Mouse (Mus musculus) hindbrain, embryonic 10.5 days (tissue): Measurements from ENCODE around the gene B3gnt2. TPM values are rescaled to one million over a fixed set of nuclear protein-coding genes. Genes with fewer than 3 reads are reported as not detected.

Experiments used
- DNase-seq: peaks from one replicate; pipeline ENCODE4 v3.0.0-alpha.2; 2017; ENCODE audit warnings: low spot score
- H3K27ac ChIP-seq: fragments of 300-500 bp; sonication (generic); 2 replicates; pipeline ENCODE4 v1.5.1; 2016; ENCODE audit warnings: mild to moderate bottlenecking, moderate library complexity
- H3K27me3 ChIP-seq: fragments of 300-500 bp; sonication (generic); 2 replicates; pipeline ENCODE4 v1.6.1; 2016; ENCODE audit warnings: mild to moderate bottlenecking; ENCODE audit not compliant: poor library complexity, insufficient read depth, severe bottlenecking
- H3K36me3 ChIP-seq: fragments of 300-500 bp; sonication (generic); 2 replicates; pipeline ENCODE4 v1.6.1; 2016; ENCODE audit warnings: mild to moderate bottlenecking, moderate library complexity
- H3K4me1 ChIP-seq: fragments of 300-500 bp; sonication (generic); replicated peaks from 2 replicates; pipeline ENCODE4 v1.6.1; 2016; ENCODE audit warnings: mild to moderate bottlenecking
- H3K4me3 ChIP-seq: fragments of 300-500 bp; sonication (generic); 2 replicates; pipeline ENCODE4 v1.5.1; 2016; ENCODE audit warnings: mild to moderate bottlenecking, moderate library complexity
- H3K9me3 ChIP-seq: fragments of 300-500 bp; sonication (generic); 2 replicates; pipeline ENCODE4 v1.6.1; 2016; ENCODE audit warnings: mild to moderate bottlenecking, moderate library complexity
- WGBS: fragments of 180-500 bp; shearing (Covaris S2); methylation state at CpG from one replicate; pipeline ENCODE4 v1.1.7; 2016; 5-methylcytosine and 5-hydroxymethylcytosine counted together
- polyA plus RNA-seq: library from polyadenylated mRNA; unstranded; fragments of >200 nt; fragmentation: Nextera tagmentation; extraction: Ambion mirVana; gene quantifications from 2 replicates; pipeline ENCODE4 v1.2.1, GENCODE M21; 2016

Gene B3gnt2
- polyA plus RNA-seq, 1 experiment from 2014 or later, result 1.2 TPM

DNA sequence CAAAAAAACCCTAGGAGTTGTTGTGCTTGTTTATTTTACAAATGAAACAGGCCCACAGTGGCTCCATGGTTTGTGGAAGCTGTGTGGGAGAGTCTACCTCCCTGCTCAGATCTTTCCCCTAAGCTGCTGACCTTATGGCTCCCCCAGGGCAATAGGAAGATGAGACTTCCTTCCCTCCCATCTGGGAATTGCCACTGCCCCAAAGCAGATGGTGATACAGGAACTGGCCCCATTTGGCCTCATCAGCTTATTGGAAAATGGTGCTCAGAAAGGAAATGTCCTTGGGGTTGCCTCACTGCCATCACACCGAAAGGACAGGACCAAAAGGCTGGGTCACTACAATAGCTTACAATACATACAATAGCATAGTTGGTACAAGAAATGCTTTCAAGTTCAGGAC lies 97.7 kb downstream of the B3gnt2 start:
- peak; percentile 15 for DNase-seq
- H3K4me1 ChIP-seq, result no peaks in the 10 kb centered on the region
- H3K27me3 ChIP-seq, result no peaks in the 10 kb centered on the region
- WGBS, result 56% methylated on average over 1 of the region's 1 CpGs
- no peak overlapping the region for H3K4me3 ChIP-seq
- no peaks in the 10 kb centered on the region for H3K9me3 ChIP-seq
- no peaks in the 10 kb centered on the region for H3K36me3 ChIP-seq
- H3K27ac ChIP-seq, result no peak overlapping the region

DNA sequence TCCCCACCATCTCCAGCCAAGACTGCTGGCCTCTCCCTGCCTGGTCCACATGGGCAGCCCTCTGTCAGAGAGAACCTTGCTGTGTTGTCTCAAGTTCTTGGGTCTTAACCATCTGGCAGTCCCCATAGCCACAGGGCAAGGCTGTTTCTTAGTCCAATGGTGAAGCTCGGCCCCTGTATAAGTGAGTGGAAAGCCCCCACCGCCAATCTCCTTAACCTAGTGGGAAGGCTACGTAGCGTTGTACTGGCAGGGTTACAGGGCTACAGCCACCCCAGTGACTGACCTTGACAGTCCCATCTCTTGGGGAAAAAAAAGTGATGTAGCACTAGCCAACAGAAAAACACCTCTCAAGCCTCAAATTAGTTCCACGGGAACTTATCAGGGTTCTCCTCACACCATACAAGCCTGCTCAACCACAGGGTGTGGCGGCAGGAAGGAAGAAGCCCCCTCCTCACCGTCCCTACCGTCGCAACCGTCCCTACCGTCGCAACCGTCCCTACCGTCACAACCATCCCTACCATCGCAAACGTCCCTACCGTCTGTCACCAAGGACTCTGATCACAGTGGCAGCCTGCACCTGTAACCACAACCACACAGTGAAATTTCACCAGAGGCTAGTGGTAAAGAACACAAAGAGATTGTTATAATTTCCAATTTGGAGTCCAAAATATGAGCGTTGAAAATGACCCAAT lies 98.4 kb downstream of the B3gnt2 start:
- Histone ChIP-seq H3K36me3 (no peaks in the 10 kb centered on the region), H3K27me3 (no peaks in the 10 kb centered on the region), H3K9me3 (no peaks in the 10 kb centered on the region), H3K4me1 (no peaks in the 10 kb centered on the region), H3K27ac (no peak overlapping the region), H3K4me3 (no peak overlapping the region)
- WGBS, result 89% methylated on average over 18 of the region's 18 CpGs
- DNase-seq, result no peak

DNA sequence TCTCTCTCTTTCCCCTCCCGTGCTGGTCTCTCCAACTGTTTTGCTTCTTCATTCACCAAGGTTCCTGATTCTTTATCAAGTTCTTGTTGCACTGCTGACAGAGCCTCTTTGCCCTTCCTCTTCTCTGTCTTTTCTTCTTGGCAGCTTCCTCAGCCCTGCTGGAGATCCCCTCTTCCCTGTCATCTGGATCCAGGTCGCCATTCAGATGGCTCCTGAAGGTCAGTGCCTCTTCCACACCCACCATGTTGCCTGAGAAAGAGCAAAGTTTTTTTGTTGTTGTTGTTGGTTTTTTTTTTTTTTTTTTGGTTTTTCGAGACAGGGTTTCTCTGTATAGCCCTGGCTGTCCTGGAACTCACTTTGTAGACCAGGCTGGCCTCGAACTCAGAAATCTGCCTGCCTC lies 101.0 kb downstream of the B3gnt2 start:
- WGBS, result 77% methylated on average over 4 of the region's 4 CpGs
- no peak for DNase-seq
- no peak overlapping the region for H3K4me3 ChIP-seq
- H3K4me1 ChIP-seq, result no peaks in the 10 kb centered on the region
- H3K9me3 ChIP-seq, result no peaks in the 10 kb centered on the region
- no peaks in the 10 kb centered on the region for H3K36me3 ChIP-seq
- H3K27me3 ChIP-seq, result no peaks in the 10 kb centered on the region
- H3K27ac ChIP-seq, result no peak overlapping the region

DNA sequence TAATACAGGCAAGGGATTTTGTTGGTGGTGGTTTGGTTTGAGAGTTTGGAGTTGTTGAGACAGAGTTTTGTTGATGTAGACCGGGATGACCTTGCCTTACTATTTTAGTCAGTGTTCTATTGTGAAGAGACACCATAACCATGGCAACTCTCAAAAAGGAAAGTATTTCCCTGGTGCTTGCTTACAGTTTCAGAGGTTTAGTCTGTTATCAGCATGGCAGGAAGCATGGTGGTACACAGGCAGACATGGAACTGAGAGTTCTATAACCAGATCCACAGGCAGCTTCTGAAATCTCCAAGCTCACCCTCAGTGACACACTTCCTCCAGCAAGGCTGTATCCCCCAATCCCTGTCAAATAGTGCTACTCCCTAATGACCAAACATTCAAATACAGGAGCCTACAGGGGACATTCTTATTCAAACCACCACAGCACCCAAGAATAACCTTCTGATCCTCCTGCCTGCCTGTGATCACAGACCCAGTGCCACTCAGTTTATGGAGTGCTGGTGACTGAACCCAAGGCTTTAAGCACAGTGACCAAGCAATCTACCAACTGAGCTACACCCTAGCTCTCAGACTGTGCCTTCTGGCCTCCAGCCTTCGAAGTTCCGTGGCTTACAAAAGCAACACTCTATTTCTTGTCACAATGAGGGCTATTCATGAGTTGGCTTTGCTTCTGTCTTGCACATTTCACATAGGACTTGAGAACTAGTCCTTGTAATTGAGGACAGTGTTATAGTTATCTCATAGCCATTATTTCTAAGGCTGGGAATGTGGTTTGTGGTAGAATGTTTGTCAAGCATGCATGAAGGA lies 104.4 kb downstream of the B3gnt2 start:
- no peaks in the 10 kb centered on the region for H3K4me1 ChIP-seq
- H3K9me3 ChIP-seq, result no peaks in the 10 kb centered on the region
- no peak overlapping the region for H3K4me3 ChIP-seq
- no peak for DNase-seq
- no peaks in the 10 kb centered on the region for H3K36me3 ChIP-seq
- H3K27ac ChIP-seq, result no peak overlapping the region
- no peaks in the 10 kb centered on the region for H3K27me3 ChIP-seq
- WGBS, result 80% methylated on average over 3 of the region's 3 CpGs

DNA sequence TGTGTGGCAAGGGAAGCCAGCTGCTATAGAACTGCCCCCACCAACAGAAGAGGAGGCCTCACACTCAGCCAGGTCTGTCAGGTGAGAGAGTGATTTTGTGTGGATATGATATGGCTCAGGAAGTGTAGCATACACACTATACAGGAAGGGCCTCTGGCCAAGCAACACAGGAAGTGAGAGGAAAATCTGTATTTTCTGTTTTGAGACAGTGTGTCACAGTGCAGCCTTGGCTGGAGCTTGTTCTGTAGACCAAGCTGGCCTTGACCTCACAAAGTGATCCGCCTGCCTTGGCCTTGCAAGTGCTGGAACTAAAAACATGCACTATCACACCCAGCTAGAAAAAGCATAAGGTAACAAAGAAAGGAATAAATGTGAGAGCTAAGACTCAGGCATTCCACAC lies 105.6 kb downstream of the B3gnt2 start:
- H3K27ac ChIP-seq, result no peak overlapping the region
- no peaks in the 10 kb centered on the region for H3K4me1 ChIP-seq
- no peak overlapping the region for H3K4me3 ChIP-seq
- no peaks in the 10 kb centered on the region for H3K9me3 ChIP-seq
- WGBS, result 72% methylated on average over 1 of the region's 1 CpGs
- no peaks in the 10 kb centered on the region for H3K36me3 ChIP-seq
- no peak for DNase-seq
- no peaks in the 10 kb centered on the region for H3K27me3 ChIP-seq

DNA sequence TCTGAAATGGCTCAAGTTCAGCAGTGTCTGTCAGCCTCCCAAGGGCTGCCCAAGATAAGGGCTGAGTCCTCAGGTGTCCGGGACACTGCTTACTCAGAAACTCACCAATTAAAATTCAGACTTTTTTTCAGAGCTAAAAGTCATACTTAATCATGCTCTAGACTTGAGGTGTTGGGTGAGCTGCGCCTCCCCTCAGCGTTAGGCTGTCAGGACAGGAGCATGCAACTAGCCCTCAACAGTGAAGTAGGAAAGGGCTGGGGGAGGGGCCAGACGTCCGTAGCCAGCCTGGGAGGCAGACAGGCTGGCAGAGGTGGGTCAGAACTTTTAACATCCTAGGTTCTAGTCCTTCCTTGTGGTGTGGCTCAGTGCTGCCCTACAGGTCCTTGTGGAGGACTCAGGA lies 108.2 kb downstream of the B3gnt2 start:
- 51% methylated on average over 5 of the region's 5 CpGs for WGBS
- Histone ChIP-seq H3K27me3 (no peaks in the 10 kb centered on the region), H3K36me3 (no peaks in the 10 kb centered on the region), H3K27ac (no peak overlapping the region), H3K9me3 (no peaks in the 10 kb centered on the region), H3K4me3 (no peak overlapping the region), H3K4me1 (no peaks in the 10 kb centered on the region)
- no peak for DNase-seq

DNA sequence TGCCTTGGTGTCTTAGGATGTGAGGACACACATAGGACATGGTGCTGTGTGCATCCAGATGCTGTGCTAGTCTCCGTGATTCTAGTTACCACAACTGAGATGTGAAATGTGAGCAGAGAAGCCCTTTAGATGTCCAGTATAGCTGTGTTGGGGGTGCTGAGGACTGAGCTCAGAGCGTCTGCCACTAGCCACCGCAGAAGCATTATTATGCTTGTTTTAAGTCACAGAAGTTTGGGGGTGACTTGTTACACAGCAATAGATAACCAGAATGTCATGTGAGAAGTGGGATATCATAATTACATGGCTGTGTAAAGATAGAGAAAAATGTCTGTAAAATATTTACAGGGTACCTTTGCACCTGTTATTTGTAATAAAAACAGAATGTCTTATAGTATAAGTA lies 109.2 kb downstream of the B3gnt2 start:
- Histone ChIP-seq H3K4me3 (no peak overlapping the region), H3K9me3 (no peaks in the 10 kb centered on the region)
- WGBS, result 92% methylated on average over 3 of the region's 3 CpGs

DNA sequence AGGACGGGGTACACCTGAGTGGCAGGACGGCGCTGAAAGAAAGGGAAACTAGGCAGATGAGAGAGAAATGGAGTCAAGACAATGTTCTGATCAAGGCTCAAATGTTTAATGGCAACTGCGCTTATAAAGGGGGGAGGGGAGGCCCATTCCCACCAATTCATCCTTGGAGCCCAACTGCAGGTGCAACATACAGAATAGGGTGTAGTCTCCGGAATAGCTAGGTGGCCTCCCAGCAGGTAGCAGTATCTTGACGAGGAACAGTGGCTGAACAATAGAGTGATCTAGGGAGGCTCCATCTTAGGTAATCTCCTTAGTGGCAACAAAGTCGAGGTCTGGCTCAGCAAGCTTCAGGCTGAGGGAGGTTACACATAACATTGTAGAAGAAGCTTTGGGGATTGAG lies 113.4 kb downstream of the B3gnt2 start:
- no peak for DNase-seq
- Histone ChIP-seq H3K4me1 (no peaks in the 10 kb centered on the region), H3K4me3 (no peak overlapping the region), H3K27ac (no peak overlapping the region), H3K36me3 (no peaks in the 10 kb centered on the region), H3K27me3 (no peaks in the 10 kb centered on the region), H3K9me3 (peaks cover 13% of the 10 kb centered on the region)
- 80% methylated on average over 7 of the region's 7 CpGs for WGBS

More for the DNA sequence above, 109.2 kb downstream of the B3gnt2 start:
- no peaks in the 10 kb centered on the region for H3K27me3 ChIP-seq
- H3K36me3 ChIP-seq, result no peaks in the 10 kb centered on the region
- no peak for DNase-seq
- H3K4me1 ChIP-seq, result no peaks in the 10 kb centered on the region
- no peak overlapping the region for H3K27ac ChIP-seq

GRCm38 (mm10) chr11:22745356-22745755 lies 115.4 kb downstream of the B3gnt2 start:
- no peak for DNase-seq
- Histone ChIP-seq H3K36me3 (no peaks in the 10 kb centered on the region), H3K4me3 (no peak overlapping the region), H3K27ac (no peak overlapping the region), H3K27me3 (no peaks in the 10 kb centered on the region), H3K4me1 (0 out of 2 replicates have a peak, but pooled peaks cover 9% of the 10 kb centered on the region), H3K9me3 (peaks cover 13% of the 10 kb centered on the region)

DNA sequence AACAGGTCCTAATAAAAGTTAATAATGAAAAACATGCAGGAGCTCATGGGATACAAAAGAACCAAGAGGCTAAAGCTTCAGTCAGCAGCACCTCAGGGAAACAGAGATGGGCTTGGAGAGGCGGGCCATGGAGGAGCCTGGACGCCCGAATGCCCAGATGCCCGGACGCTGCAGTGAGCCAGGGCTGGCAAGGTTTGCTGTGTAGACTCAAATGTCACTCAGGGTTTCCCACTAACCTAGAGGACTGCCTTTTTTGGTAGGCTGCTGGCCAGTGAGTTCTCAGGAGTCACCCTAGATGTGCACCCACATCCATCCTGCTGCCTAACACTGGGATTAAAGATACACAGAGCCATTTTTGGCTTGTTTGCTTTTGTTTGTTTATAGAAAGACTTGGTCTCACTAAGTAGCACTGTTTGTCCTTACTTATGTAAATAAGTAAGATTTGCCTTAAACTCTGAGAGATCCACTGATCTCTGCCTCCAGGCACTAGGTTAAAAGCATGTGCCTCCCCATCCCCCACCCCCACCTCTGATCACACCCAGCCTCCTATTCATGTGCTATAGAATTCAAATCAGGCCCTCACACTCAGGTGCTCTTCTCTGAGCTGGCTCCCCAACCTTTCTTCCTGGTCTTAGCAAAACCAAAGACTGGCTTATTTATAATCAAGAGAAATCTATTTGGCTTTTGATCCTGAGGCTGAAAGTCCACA lies 117.0 kb downstream of the B3gnt2 start:
- Histone ChIP-seq H3K4me3 (no peak overlapping the region), H3K4me1 (0 out of 2 replicates have a peak, but pooled peaks cover 9% of the 10 kb centered on the region), H3K9me3 (peaks cover 13% of the 10 kb centered on the region), H3K27me3 (no peaks in the 10 kb centered on the region), H3K27ac (no peak overlapping the region), H3K36me3 (no peaks in the 10 kb centered on the region)
- WGBS, result 94% methylated on average over 5 of the region's 5 CpGs
- DNase-seq, result no peak

DNA sequence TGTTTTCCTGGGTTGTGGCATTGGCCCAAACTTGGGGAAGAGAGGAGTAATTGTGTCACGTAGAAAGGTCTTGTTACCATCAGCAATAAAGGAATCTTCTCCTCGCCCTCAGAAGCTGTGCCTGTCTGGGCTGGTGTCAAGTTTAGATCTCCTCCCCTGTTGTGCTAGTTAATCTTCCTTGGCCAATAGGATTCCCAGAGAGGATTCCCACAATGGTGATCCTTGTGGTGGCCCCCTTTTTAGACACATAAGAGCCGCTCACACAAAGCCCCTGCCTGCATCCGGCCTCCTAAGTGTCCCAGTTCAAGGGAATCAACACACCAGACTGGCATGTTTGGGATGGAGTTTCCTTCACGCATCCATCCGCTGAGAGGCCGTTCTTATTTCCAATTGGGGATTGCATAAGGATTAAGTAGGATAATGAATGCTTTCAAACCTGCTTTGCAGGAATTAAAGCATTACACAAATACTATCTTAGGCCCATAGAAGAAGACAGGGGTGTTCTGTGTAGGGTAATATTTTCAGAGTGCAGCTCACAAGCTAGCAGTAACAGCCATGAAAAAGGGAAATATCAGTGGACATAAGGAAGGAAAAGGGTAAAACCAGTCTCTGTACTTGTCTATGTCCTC lies 118.6 kb downstream of the B3gnt2 start:
- H3K27ac ChIP-seq, result 0 out of 2 replicates have a peak overlapping the region, but pooled peaks have one; percentile 1
- H3K9me3 ChIP-seq, result peaks cover 13% of the 10 kb centered on the region
- no peak for DNase-seq
- no peaks in the 10 kb centered on the region for H3K36me3 ChIP-seq
- no peaks in the 10 kb centered on the region for H3K27me3 ChIP-seq
- H3K4me3 ChIP-seq, result no peak overlapping the region
- H3K4me1 ChIP-seq, result 0 out of 2 replicates have a peak, but pooled peaks cover 9% of the 10 kb centered on the region
- 53% methylated on average over 7 of the region's 7 CpGs for WGBS

DNA sequence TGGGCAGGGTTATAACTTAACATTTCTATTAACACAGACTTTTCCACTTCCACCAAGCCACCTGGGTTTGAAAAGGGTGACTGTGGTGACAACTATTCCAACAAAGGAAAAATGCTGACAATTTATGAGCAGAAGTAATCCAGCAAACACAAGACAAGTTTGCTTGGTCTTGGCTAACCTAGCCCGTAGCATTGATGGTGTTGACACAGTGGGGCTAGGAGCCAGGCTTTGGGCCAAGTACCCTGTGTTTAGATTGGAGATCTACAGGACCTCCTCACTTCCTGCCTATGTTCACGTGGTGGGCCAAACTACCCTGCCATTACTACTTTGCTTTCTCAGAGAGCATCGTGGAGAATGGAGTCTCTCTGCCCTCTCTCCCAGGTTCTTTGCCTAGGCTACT lies 119.3 kb downstream of the B3gnt2 start:
- 0 out of 2 replicates have a peak overlapping the region, but pooled peaks have one; percentile 1 for H3K27ac ChIP-seq
- WGBS, result 82% methylated on average over 3 of the region's 3 CpGs
- peaks cover 13% of the 10 kb centered on the region for H3K9me3 ChIP-seq
- no peaks in the 10 kb centered on the region for H3K27me3 ChIP-seq
- no peaks in the 10 kb centered on the region for H3K36me3 ChIP-seq
- H3K4me1 ChIP-seq, result 0 out of 2 replicates have a peak, but pooled peaks cover 9% of the 10 kb centered on the region
- DNase-seq, result no peak
- H3K4me3 ChIP-seq, result no peak overlapping the region
